Mouse (Mus musculus) kidney, adult 2 months (tissue): ENCODE measurements around the gene Tbc1d19.

Experiments
- CTCF ChIP-seq: fragments of 200-500 bp; conservative IDR thresholded peaks from 2 replicates; pipeline ENCODE4 v1.5.1; 2011; ENCODE audit warnings: low read depth, mild to moderate bottlenecking, control low read depth, low read length, moderate library complexity, mixed read lengths; ENCODE audit not compliant: insufficient read depth, insufficient read length
- POLR2A ChIP-seq: fragments of 200-500 bp; IDR thresholded peaks from one replicate; pipeline ENCODE4 v1.6.1; 2011; ENCODE audit warnings: low read depth, low read length, control low read depth

DNA sequence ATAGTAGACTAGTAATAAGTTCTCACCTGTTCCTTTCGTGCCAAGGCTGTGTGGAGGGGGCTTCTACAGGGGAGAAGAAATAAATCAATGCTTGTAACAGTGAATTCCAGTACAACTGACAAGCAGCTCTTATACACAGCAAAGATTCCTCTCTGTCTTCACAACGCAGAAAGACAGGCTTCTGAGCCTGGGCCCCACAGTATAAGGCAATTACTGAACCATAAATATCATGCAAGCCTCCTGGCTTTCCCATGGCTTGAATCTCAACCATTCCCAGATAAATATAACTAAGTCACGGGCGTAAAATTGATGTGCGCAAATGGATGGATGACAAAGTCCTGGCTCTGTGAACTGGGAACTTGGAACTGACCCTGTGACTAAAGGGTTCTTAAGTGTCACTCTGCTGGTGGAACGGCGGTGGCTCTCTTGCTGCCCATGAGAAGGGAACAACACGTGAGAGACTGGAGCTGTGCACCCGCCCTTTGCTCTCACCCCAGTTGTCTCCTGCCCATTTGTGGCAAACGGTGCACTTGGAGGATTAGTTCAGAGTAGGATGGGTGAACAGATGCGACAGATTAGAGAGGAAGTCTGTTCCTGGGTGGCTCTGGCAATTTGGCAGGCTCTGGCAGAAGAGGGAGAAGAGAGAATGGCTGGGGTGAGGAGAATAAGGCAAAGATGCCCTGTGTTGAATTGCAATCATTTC lies 132.1 kb downstream of the Tbc1d19 start:
- TF ChIP-seq CTCF (no peak), POLR2A (no peak)
